Mouse (Mus musculus) heart, postnatal 0 days (tissue): Measurements from ENCODE around the gene Ccdc184. TPM values are rescaled to one million over a fixed set of nuclear protein-coding genes. Genes with fewer than 3 reads are reported as not detected.
A peak's percentile ranks its signal among the peaks of the same experiment; 100 is the strongest.

Experiments
- ATAC-seq: fragments of 200-750 bp; cut with Nextera tagmentation; 2 replicates; pipeline ENCODE4 v1.8.0; 2017; ENCODE audit warnings: low read depth, moderate number of reproducible peaks, moderate library complexity; ENCODE audit not compliant: insufficient read depth
- DNase-seq: peaks from one replicate; pipeline ENCODE4 v3.0.0-alpha.2; 2016; ENCODE audit warnings: low spot score
- H3K27ac ChIP-seq: fragments of 300-500 bp; sonication (generic); 2 replicates; pipeline ENCODE4 v1.5.1; 2014; ENCODE audit warnings: low read depth, mild to moderate bottlenecking
- H3K27me3 ChIP-seq: fragments of 300-500 bp; sonication (generic); 2 replicates; pipeline ENCODE4 v1.6.1; 2014; ENCODE audit warnings: low read length, mixed read lengths; ENCODE audit not compliant: control insufficient read depth, insufficient read depth
- H3K36me3 ChIP-seq: fragments of 300-500 bp; sonication (generic); replicated peaks from 2 replicates; pipeline ENCODE4 v1.6.1; 2014; ENCODE audit warnings: low read length, mixed read lengths; ENCODE audit not compliant: control insufficient read depth, insufficient read depth
- H3K4me1 ChIP-seq: fragments of 300-500 bp; sonication (generic); 2 replicates; pipeline ENCODE4 v1.6.1; 2014; ENCODE audit warnings: antibody characterized with exemption; ENCODE audit not compliant: control insufficient read depth, insufficient read depth
- H3K4me2 ChIP-seq: fragments of 300-500 bp; sonication (generic); 2 replicates; pipeline ENCODE4 v1.6.1; 2014; ENCODE audit warnings: low read depth, mild to moderate bottlenecking, low read length, moderate library complexity
- H3K4me3 ChIP-seq: fragments of 300-500 bp; sonication (generic); 2 replicates; pipeline ENCODE4 v1.5.1; 2014; ENCODE audit warnings: low read depth, low read length
- H3K9ac ChIP-seq: fragments of 300-500 bp; sonication (generic); replicated peaks from 2 replicates; pipeline ENCODE4 v1.6.1; 2014; ENCODE audit warnings: low read depth, low read length, mixed read lengths
- H3K9me3 ChIP-seq: fragments of 300-500 bp; sonication (generic); replicated peaks from 2 replicates; pipeline ENCODE4 v1.6.1; 2016; ENCODE audit warnings: low read length; ENCODE audit not compliant: control insufficient read depth
- CTCF ChIP-seq: IDR thresholded peaks from 2 replicates; pipeline ENCODE4 v1.5.1; 2016; ENCODE audit warnings: antibody characterized with exemption, control low read depth, low read depth
- EP300 ChIP-seq: IDR thresholded peaks from 2 replicates; pipeline ENCODE4 v1.6.1; 2016; ENCODE audit warnings: antibody characterized with exemption, low read depth
- WGBS: fragments of 180-500 bp; shearing (Covaris S2); extraction: QIAGEN DNeasy Blood & Tissue Kit; methylation state at CpG from one replicate; pipeline ENCODE4 v1.1.7; 2014; 5-methylcytosine and 5-hydroxymethylcytosine counted together
- polyA plus RNA-seq: library from polyadenylated mRNA; unstranded; fragments of >200 nt; fragmentation: Nextera tagmentation; extraction: Ambion mirVana; gene quantifications from 2 replicates; pipeline ENCODE4 v1.2.1, GENCODE M21; 2015
- total RNA-seq: library from RNA; depleted of rRNA; stranded (reverse); fragments of >200 nt; gene quantifications from 2 replicates; pipeline ENCODE4 v1.2.3, GENCODE M21; 2014; ENCODE audit warnings: low replicate concordance

Ccdc184 gene
- total and polyA plus RNA-seq, 2 experiments from 2014 or later, result 0.63 to 0.92 TPM

- Histone ChIP-seq H3K4me1 (peaks cover 10% of the 10 kb centered on the region), H3K27ac (no peak within 1 kb of the TSS), H3K4me3 (no peak within 1 kb of the TSS), H3K9ac (no peak within 1 kb of the TSS), H3K9me3 (no peaks in the 10 kb centered on the region), H3K4me2 (no peak within 1 kb of the TSS), H3K27me3 (peaks cover 42% of the 10 kb centered on the region), H3K36me3 (no peaks in the 10 kb centered on the region)
- no peak for TF ChIP-seq EP300
- TF ChIP-seq CTCF, result no peak
- DNase-seq, result no peak
- no peak for ATAC-seq
- 72% methylated on average over 5 of the region's 5 CpGs for WGBS
Measured at GRCm38 (mm10) chr15:98165525-98165924, 1.4 kb upstream of the Ccdc184 start, which contains the start of gene Asb8. Gene Asb8 (minus strand): TSS chr15:98165625.

GRCm38 (mm10) chr15:98167645-98168621, 975 bp downstream of the Ccdc184 start:
- Histone ChIP-seq H3K36me3 (no peaks in the 10 kb centered on the region), H3K9ac (no peak overlapping the region; the same call in 1 of the 2 replicates), H3K4me3 (peak overlapping the region; percentile 50), H3K4me2 (peak overlapping the region; percentile 72), H3K9me3 (no peaks in the 10 kb centered on the region), H3K4me1 (peaks cover 5% of the 10 kb centered on the region), H3K27ac (no peak overlapping the region), H3K27me3 (peaks cover 44% of the 10 kb centered on the region)
- TF ChIP-seq CTCF, result no peak
- no peak for TF ChIP-seq EP300
- peak; percentile 85 for DNase-seq
- peak; percentile 55 for ATAC-seq
- WGBS, result 2% methylated on average over 58 of the region's 69 CpGs

GRCm38 (mm10) chr15:98168622-98169004, 1.7 kb downstream of the Ccdc184 start:
- no peak overlapping the region; the same call in 1 of the 2 replicates for H3K9ac ChIP-seq
- H3K9me3 ChIP-seq, result no peaks in the 10 kb centered on the region
- ATAC-seq (no peak), DNase-seq (no peak)
- H3K36me3 ChIP-seq, result no peaks in the 10 kb centered on the region
- peak overlapping the region; percentile 72 for H3K4me2 ChIP-seq
- WGBS, result 17% methylated on average over 19 of the region's 19 CpGs
- no peak overlapping the region for H3K27ac ChIP-seq
- TF ChIP-seq CTCF (no peak), EP300 (no peak)
- peaks cover 44% of the 10 kb centered on the region for H3K27me3 ChIP-seq
- H3K4me1 ChIP-seq, result peaks cover 5% of the 10 kb centered on the region
- no peak overlapping the region for H3K4me3 ChIP-seq

- Histone ChIP-seq H3K9me3 (no peaks in the 10 kb centered on the region), H3K36me3 (no peaks in the 10 kb centered on the region), H3K4me2 (no peak overlapping the region), H3K27ac (no peak overlapping the region), H3K4me3 (no peak overlapping the region), H3K9ac (no peak overlapping the region), H3K4me1 (peaks cover 5% of the 10 kb centered on the region), H3K27me3 (peaks cover 43% of the 10 kb centered on the region)
- WGBS, result 37% methylated on average over 7 of the region's 7 CpGs
- TF ChIP-seq EP300 (no peak), CTCF (no peak)
- DNase-seq (no peak), ATAC-seq (no peak)
Measured at GRCm38 (mm10) chr15:98170365-98170764, 3.4 kb downstream of the Ccdc184 start.

- ATAC-seq (no peak), DNase-seq (no peak)
- H3K36me3 ChIP-seq, result no peaks in the 10 kb centered on the region
- H3K4me2 ChIP-seq, result no peak overlapping the region
- no peaks in the 10 kb centered on the region for H3K9me3 ChIP-seq
- WGBS, result 72% methylated on average over 9 of the region's 9 CpGs
- TF ChIP-seq EP300, result no peak
- TF ChIP-seq CTCF, result no peak
- H3K27ac ChIP-seq, result no peak overlapping the region
- no peak overlapping the region for H3K9ac ChIP-seq
- no peak overlapping the region for H3K4me3 ChIP-seq
- H3K4me1 ChIP-seq, result peaks cover 5% of the 10 kb centered on the region
- peaks cover 37% of the 10 kb centered on the region for H3K27me3 ChIP-seq
Measured at GRCm38 (mm10) chr15:98170917-98171316, 4.0 kb downstream of the Ccdc184 start.
